Mouse (Mus musculus): ENCODE measurements around the gene H2afz. TPM values are rescaled to one million over a fixed set of nuclear protein-coding genes. Genes with fewer than 3 reads are reported as not detected.
"Not testable (repeated sequence)": the region's sequence is repeated elsewhere in the genome, so short reads cannot be mapped to it uniquely, and the experiment has no call there.

The H2afz gene
- polyA plus RNA-seq, 3 experiments from 2014 or later: 1,209 to 2,935 (median 1,492) TPM

GRCm38 (mm10) chr3:137863330-137864123 is 760 bp upstream of the H2afz start:
- peak; percentile 45 for ATAC-seq

GRCm38 (mm10) chr3:137864988-137865982 is 998 bp downstream of the H2afz start:
- peak; percentile 53 for ATAC-seq

DNA sequence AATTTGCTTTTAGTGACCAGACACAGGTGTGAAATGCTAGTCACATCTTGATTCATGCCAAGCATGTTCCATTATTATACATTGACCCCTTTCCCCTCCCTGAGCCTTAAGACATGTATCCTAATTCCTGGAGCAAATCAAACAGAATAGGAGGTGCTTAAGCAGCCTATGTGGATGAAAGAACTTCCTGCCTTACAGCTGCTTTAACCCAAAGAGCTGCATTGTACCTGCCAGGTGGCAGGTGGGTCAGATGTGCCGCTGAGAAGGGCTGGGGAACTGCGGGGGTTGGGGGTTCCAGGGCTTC is 2.8 kb downstream of the H2afz start:
- ATAC-seq: no peak

DNA sequence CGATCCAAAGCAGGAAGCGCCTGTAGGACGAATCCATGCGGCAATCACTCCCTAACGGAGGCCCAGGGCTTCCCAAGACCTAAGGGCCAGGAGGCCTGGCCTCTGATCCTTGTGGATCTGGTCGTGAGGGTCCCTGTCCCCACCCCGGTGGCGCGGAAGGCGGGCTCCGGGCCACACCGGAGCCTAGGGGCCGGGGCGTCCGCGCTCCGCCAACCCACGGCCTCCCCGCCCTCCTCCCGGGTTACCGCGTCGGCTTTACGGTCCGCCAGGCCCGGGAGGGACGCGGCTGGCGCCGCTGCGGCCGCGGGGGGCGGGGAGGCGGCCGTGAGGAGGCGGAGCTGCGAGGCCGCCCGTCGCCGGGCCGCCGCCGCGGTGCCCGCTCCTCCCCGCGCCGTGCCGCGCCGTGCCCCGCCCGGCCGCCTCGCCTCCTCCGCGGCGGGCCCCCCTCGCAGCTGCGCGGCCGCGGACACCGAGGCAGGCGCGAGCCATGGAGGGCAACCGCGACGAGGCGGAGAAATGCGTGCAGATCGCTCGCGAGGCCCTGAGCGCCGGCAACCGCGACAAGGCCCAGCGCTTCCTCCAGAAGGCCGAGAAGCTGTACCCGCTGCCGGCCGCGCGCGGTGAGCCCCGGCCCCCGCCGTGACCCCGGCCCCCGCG is 3.3 kb downstream of the H2afz start, which contains the start of gene Dnajb14:
TSS of gene Dnajb14 (plus strand) at position 239 of the 657 bp plus-strand sequence.
- no peak for ATAC-seq

- ATAC-seq: no peak
Measured at GRCm38 (mm10) chr3:137868094-137868913, 4.0 kb downstream of the H2afz start.

DNA sequence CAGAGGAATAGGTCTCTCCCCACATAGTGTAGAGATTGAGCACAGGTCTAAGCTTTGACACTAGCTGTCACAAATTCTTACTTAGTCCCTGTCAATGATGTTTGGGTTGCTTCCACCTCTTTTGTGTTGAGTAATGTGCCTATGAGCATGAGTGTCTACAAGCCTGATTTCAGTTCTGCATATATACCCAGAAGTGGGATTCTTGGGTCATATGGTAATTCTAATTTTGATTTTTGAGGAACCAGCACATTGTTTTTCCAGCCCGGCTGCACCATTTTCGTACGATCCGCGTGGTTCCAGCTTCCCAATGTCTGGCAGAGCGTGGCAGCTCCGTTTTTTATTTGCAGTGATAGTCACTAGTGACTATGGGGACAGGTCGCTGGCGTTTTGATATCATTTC is 5.1 kb downstream of the H2afz start:
- no peak for ATAC-seq

- ATAC-seq: no peak
Measured at GRCm38 (mm10) chr3:137879313-137879712, 15.0 kb downstream of the H2afz start.

DNA sequence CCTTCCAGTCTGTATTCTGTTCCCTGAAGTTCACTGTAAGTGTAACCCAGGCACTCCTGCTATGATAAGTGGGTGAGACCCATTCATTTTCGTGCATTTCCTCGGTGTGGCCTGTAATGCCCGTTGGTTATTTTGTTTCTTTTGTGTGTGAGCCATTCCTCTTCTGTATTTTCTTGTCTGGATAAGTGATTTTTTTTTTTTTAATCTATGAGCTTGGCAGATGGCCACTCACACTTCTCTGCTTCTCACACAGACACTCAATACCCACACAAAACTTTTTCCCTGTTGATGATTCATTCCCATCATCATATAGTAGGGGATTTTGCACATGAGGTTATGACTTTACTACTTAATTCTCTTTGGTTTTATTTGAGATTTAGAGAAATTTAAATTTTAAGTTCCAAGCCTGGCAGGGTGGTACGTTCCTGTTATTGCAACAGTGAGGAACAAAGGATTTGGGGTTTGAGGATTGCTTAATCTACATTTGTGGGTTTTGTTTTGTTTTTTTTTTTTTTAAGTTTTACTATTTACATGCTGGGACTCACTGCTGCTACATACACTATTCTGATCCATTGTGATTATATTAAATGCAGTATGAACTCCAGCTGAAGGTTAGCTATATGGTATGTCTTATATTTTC is 15.9 kb downstream of the H2afz start:
- no peak for ATAC-seq

DNA sequence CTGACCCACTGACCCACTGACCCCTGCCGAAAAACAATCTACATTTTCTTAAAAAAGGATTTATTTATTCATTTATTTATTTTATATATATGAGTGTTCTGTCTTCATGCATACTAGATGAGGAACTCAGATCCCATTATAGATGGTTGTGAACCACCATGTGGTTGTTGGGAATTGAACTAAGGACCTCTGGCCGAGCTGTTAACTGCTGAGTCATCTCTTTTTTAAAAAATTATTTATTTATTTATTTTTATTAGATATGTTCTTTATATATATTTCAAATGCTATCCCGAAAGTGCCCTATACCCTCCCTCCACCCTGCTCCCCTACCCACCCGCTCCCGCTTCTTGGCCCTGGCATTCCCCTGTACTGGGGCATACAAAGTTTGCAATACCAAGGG is 16.8 kb downstream of the H2afz start:
- ATAC-seq: no peak

- ATAC-seq: no peak
Measured at GRCm38 (mm10) chr3:137887961-137888360, 23.7 kb downstream of the H2afz start.

DNA sequence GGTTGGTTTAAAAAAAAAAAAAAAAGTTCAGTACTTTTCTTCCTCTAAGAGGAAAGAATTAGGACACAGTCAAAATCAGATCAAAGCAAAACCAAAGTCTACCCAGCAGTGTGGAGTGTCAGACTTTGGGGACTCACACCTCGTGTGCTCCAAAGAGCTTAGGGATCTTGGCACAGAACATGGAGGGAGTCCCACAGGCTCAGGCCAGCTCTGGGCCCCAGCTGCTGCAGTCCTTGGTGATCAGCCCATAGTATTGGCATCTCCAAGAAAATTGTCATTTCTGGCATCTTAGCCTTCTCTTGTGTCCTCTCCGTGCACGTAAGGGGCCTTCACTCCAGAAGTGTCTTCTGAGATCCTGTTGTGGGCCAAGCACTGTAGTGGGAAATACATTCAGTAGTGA is 26.8 kb downstream of the H2afz start:
- ATAC-seq: no peak

- no peak for ATAC-seq
Measured at GRCm38 (mm10) chr3:137892118-137892517, 27.8 kb downstream of the H2afz start.

- no peak for ATAC-seq
Measured at GRCm38 (mm10) chr3:137893789-137894188, 29.5 kb downstream of the H2afz start.

DNA sequence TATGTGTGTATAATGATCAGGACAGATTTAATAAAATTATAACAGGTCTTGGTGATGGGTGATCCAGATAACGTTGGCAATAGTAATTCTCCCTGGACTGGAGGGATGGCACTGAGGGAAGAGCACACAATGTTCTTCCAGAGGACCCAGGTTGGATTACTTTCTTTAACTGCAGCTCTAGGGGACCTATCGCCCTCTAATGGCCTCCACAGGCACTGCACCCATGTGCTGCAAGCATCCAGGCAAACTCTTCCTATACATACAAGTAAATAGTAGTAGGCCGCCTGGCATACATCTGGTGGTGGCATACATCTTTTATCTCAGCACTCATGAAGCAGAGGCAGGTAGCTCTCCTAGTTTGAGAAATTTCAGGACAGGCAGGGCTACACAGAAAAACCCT is 30.9 kb downstream of the H2afz start:
- no peak for ATAC-seq

DNA sequence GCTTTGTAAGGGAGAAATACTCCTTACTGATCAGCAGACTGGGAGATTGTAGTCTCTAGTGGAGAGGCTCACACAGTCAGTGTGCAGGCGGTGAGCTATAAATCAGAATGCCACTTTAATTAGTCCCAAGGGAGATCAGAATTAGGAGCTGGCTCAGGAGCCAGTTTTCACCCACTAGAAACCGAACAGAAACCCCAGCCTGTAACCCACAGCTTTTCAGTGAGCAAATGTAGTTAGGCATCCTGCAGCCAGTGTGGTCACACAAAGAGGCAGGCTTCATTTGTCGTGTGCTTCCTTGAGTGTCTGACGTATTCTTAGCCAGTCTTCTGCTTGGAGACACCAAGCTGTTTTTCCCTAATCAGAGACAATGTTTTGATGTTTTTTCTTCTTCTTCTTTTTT is 32.1 kb downstream of the H2afz start:
- ATAC-seq: no peak

- ATAC-seq: no peak
Measured at GRCm38 (mm10) chr3:137896867-137897266, 32.6 kb downstream of the H2afz start.

GRCm38 (mm10) chr3:137897685-137898084 is 33.4 kb downstream of the H2afz start:
- no peak for ATAC-seq

GRCm38 (mm10) chr3:137900149-137900548 is 35.9 kb downstream of the H2afz start:
- ATAC-seq: no peak

- no peak for ATAC-seq
Measured at GRCm38 (mm10) chr3:137913093-137913492, 48.8 kb downstream of the H2afz start.

GRCm38 (mm10) chr3:137914567-137914966 is 50.3 kb downstream of the H2afz start:
- not testable (repeated sequence) for ATAC-seq

All from inflammation-experienced regulatory T-cells, adult 6 months (primary cell).